Mouse (Mus musculus): ENCODE results near the gene Fndc3b. TPM values are rescaled to one million over a fixed set of nuclear protein-coding genes. Genes with fewer than 3 reads are reported as not detected.

The Fndc3b gene
- polyA plus RNA-seq, 1 experiment from 2014 or later = 10.8 TPM

DNA sequence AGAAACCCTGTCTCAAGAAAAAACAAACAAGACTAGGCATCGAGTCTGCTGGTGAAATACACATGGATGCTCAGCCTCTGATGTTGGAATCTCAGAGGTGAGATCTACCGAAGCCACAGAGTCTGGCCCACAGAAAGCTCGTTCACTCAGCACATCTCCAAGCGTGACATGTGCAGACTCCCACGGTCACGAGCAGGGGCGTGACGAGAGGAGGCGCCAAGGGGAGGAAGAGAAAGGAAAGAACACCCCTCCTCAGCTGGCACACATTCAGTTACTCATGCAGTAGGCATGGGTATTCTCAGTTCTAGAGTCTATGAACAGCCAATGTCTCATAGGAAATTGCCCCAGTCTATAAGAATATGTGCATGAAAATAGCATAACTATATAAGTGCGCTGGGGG is 199.3 kb downstream of the Fndc3b start:
- no peak overlapping the region for H3K4me3 ChIP-seq
- DNase-seq (ENCODE audit: extremely low spot score, low spot score) = no peak
- 89% methylated on average over 10 of the region's 10 CpGs for WGBS
- H3K4me1 ChIP-seq = no peaks in the 10 kb centered on the region
- no peak overlapping the region for H3K27ac ChIP-seq
- H3K27me3 ChIP-seq (ENCODE audit: poor library complexity, severe bottlenecking) = no peaks in the 10 kb centered on the region
- H3K9me3 ChIP-seq = no peaks in the 10 kb centered on the region
- peaks cover 6% of the 10 kb centered on the region; the same call in 1 of the 2 replicates for H3K36me3 ChIP-seq (replicated peaks)

DNA sequence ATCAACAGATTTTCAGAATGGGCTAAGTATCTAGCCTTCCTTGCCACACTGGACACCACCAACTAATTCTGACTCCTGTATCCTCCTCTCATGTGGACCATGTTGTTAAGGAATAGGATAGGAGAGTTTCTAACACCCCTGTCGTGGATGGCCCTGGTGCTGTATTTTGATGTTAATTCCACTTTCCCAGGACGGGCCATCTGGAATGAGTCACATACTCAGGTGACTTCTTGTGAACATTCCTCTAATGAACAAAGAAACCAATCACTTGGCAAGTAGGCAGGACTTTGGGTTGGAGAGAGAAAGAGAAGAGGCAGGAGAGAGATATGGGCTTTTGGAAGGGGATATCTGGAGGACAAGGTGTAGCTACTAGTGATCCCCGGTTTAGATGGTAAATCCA is 204.2 kb downstream of the Fndc3b start:
- no peak for DNase-seq (ENCODE audit: extremely low spot score, low spot score)
- Histone ChIP-seq H3K36me3 (replicated peaks) (peaks cover 20% of the 10 kb centered on the region), H3K9me3 (no peaks in the 10 kb centered on the region), H3K4me1 (no peaks in the 10 kb centered on the region), H3K4me3 (no peak overlapping the region), H3K27me3 (ENCODE audit: poor library complexity, severe bottlenecking) (no peaks in the 10 kb centered on the region), H3K27ac (no peak overlapping the region)
- WGBS = 93% methylated on average over 3 of the region's 3 CpGs

DNA sequence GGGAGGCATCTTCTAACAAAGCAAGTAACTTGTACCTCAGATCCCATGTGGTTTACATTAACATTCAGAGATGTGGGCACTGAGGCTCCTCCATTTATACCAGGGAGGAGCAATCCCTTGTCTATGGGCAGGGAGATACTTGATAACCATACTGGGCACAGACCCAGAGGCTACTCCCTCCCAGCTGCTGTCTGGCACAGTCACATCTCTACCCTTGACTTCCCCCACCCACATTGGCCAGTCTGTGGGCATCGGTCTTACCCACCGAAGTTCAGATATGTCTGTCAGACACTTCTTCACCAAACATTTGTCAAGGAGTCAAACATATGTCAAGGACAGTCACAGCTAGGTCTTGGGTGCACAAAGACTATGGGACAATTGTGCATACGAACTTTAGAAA is 205.5 kb downstream of the Fndc3b start:
- H3K27me3 ChIP-seq (ENCODE audit: poor library complexity, severe bottlenecking) = no peaks in the 10 kb centered on the region
- no peak overlapping the region for H3K4me3 ChIP-seq
- 92% methylated on average over 3 of the region's 3 CpGs for WGBS
- no peaks in the 10 kb centered on the region for H3K9me3 ChIP-seq
- DNase-seq (ENCODE audit: extremely low spot score, low spot score) = no peak
- peaks cover 31% of the 10 kb centered on the region for H3K36me3 ChIP-seq (replicated peaks)
- no peaks in the 10 kb centered on the region for H3K4me1 ChIP-seq
- no peak overlapping the region for H3K27ac ChIP-seq

DNA sequence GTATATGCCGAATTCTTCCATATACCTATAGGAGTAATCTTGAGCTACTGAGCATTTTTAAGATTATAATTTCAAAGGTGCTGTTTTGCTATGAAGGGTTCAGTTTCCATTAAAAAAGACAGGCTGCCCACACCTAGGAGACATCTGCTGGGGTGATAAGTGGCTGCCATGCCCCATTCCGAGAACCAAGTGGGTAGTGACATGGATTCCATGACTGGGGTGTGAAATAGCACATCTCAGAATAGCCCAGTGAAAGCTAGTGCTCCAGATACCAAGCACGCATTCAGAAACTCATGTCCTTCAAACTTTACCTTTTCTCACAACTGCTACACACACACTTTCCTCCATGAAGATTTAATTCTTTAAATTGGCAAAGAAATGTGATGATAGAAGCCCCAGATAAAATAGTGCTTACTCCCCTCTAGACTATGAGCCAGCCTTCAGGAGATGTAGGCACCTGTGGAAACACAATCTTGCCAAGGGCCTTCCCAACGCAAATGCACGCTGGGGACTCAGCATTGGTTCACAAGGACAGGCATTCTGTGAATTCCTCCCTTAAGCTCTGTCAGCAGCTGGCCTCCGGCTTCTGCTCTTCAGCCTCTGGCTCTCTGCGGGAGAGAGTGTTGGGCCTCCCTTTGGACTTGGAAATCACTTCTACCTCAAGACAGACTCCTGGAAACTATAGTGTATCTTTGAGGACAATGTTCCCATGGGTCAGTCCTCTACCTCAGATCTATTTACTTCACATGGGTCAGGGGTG is 207.6 kb downstream of the Fndc3b start:
- peaks cover 44% of the 10 kb centered on the region for H3K36me3 ChIP-seq (replicated peaks)
- no peak for DNase-seq (ENCODE audit: extremely low spot score, low spot score)
- H3K4me1 ChIP-seq = no peaks in the 10 kb centered on the region
- H3K27me3 ChIP-seq (ENCODE audit: poor library complexity, severe bottlenecking) = no peaks in the 10 kb centered on the region
- 92% methylated on average over 7 of the region's 7 CpGs for WGBS
- no peak overlapping the region for H3K4me3 ChIP-seq
- no peak overlapping the region for H3K27ac ChIP-seq
- H3K9me3 ChIP-seq = no peaks in the 10 kb centered on the region

DNA sequence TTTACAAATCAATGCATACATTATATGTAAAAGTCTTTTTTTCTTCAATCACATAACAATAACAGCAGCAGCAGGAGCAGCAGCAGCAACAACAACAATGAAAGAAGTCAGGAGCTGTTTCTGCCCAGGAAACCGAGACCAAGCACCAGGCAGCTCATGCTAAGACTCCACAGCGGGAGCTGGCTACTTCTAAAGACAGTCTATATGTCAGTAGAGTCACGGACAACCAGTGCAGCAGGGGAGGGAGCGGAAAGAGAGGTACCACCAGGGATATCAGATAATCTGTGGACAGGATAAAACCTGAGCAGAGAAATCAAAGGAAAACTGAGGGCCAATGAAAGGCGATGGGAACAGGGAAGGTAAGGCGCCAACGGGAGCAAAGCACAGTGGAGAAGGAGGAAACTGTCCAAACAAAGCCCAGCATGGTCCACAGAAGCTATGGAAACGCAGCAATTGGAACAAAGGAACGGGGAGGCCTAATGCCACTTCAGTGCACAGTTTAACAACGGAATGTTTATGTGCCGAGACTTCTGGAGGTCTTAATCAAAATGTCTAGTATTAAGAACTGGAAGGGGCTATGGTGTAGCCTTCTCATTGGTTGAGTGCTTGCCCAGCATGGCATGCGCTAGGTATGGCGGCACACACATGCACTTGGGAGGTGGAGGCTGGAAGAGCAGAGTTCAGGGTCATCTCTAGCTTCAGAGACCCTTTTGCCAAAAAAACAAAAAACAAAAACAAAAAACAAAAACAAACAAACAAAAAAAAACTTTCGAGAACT is 215.6 kb downstream of the Fndc3b start:
- peak; percentile 28 for DNase-seq (ENCODE audit: extremely low spot score, low spot score)
- Histone ChIP-seq H3K4me1 (peaks cover 11% of the 10 kb centered on the region), H3K9me3 (no peaks in the 10 kb centered on the region), H3K27me3 (ENCODE audit: poor library complexity, severe bottlenecking) (no peaks in the 10 kb centered on the region), H3K36me3 (replicated peaks) (peaks cover 37% of the 10 kb centered on the region), H3K27ac (peak overlapping the region; percentile 60), H3K4me3 (no peak overlapping the region)
- 65% methylated on average over 14 of the region's 14 CpGs for WGBS

DNA sequence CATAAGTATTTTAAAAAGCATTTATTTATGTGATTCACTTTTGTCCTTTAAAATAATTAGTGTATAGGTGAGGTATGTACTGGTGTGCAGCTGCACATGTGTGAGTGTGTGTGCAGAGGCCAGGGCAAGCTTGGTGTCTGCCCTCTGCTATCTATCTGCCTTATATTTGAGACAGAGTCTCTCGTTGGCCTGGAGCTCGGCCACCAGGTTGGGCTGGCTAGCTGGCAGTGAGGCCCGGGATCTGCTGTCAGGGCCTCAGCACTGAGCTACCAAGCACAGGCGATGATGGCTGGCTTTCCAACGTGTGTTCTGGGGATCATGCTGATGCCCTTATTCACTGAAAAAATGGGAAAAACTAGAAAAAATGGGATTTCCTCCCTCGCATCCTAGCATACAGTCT is 216.4 kb downstream of the Fndc3b start:
- no peak overlapping the region for H3K4me3 ChIP-seq
- no peaks in the 10 kb centered on the region for H3K27me3 ChIP-seq (ENCODE audit: poor library complexity, severe bottlenecking)
- DNase-seq (ENCODE audit: extremely low spot score, low spot score) = no peak
- H3K36me3 ChIP-seq (replicated peaks) = peaks cover 30% of the 10 kb centered on the region
- no peaks in the 10 kb centered on the region for H3K9me3 ChIP-seq
- H3K4me1 ChIP-seq = peaks cover 11% of the 10 kb centered on the region
- 81% methylated on average over 6 of the region's 6 CpGs for WGBS
- H3K27ac ChIP-seq = no peak overlapping the region

DNA sequence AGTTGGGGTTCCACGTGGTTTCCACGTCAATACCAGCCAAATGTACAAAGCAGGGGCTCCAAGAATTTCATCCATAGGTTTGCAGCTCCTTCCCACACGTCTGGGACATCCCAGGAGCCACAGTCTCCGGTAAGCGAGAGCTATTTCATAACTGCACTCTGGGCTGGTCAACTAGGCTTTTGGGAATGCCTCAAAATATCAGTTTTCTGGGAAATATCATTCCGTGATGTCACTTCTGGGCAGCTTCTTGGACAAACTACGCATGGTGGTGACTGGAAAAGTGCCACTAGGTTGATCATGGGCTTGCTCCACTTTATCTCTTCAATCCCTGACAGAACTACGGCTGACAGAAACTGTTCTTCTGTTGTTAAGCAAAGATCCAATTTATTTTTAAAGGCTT is 217.0 kb downstream of the Fndc3b start:
- 93% methylated on average over 8 of the region's 8 CpGs for WGBS
- Histone ChIP-seq H3K4me3 (no peak overlapping the region), H3K9me3 (no peaks in the 10 kb centered on the region), H3K27ac (no peak overlapping the region), H3K27me3 (ENCODE audit: poor library complexity, severe bottlenecking) (no peaks in the 10 kb centered on the region), H3K4me1 (peaks cover 11% of the 10 kb centered on the region), H3K36me3 (replicated peaks) (peaks cover 33% of the 10 kb centered on the region)
- no peak for DNase-seq (ENCODE audit: extremely low spot score, low spot score)

DNA sequence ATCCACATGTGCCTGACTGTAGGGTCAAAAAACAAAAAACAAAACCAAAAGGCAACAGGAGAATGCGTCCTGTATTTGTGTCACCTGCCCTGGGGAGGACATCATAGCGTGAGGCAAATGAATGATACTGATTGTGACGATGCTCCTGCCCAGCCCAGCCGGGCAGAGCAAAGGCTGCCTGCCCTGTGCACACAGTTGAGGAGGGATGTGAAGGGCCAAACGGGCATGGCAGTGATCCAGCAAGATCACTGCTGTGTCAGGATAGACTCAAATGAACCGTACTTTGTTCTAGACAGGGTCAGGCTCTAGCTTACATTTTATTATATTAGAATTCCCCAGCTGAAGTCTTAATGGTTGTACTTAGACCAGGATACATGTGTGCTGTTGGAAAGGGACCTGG is 219.3 kb downstream of the Fndc3b start:
- H3K36me3 ChIP-seq (replicated peaks) = peaks cover 30% of the 10 kb centered on the region
- peaks cover 19% of the 10 kb centered on the region for H3K4me1 ChIP-seq
- WGBS = 87% methylated on average over 6 of the region's 6 CpGs
- no peak overlapping the region for H3K4me3 ChIP-seq
- no peak for DNase-seq (ENCODE audit: extremely low spot score, low spot score)
- no peaks in the 10 kb centered on the region for H3K9me3 ChIP-seq
- no peak overlapping the region for H3K27ac ChIP-seq
- no peaks in the 10 kb centered on the region for H3K27me3 ChIP-seq (ENCODE audit: poor library complexity, severe bottlenecking)

DNA sequence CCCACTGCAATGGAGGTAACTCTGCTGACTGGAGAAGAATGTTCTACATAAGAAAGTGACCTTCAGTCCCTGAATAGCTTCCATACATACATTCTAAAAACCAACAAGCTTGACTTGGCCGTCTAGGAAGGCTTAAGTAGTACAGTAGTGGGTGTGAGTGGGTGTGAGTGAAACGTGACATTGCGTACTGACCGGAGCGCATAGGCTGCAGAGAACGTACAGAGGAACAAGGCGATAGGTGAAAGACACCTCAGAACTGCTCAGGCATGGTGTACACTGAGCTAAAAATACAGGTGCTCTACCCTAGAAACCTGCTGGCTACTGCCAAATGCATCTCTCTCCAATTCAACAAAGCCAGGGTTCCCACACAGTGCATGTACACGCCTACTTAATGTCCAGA is 219.7 kb downstream of the Fndc3b start:
- H3K36me3 ChIP-seq (replicated peaks) = peaks cover 34% of the 10 kb centered on the region
- H3K4me1 ChIP-seq = peaks cover 19% of the 10 kb centered on the region
- H3K27ac ChIP-seq = no peak overlapping the region
- WGBS = 93% methylated on average over 8 of the region's 8 CpGs
- no peaks in the 10 kb centered on the region for H3K9me3 ChIP-seq
- no peaks in the 10 kb centered on the region for H3K27me3 ChIP-seq (ENCODE audit: poor library complexity, severe bottlenecking)
- H3K4me3 ChIP-seq = no peak overlapping the region
- DNase-seq (ENCODE audit: extremely low spot score, low spot score) = no peak

DNA sequence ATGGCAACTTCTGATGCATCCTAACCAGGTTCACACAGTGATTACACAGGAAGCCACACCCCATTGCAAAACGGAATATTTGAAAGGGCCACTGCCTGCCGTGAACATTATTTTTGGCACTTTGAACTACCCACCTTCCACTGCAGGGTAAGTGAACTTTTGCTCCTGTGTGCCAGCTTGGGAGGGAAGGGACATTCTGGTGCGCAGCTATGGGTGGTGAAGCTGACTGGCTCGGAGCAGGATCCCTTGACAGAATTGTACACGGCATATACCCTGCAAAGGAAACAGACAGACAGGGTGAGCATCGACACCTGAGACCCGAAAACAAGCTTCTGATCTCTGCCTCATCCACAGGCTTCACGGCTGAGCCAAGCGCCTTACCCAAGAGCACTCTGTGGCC is 220.2 kb downstream of the Fndc3b start:
- Histone ChIP-seq H3K36me3 (replicated peaks) (peaks cover 38% of the 10 kb centered on the region), H3K27me3 (ENCODE audit: poor library complexity, severe bottlenecking) (no peaks in the 10 kb centered on the region), H3K27ac (no peak overlapping the region), H3K4me1 (peaks cover 15% of the 10 kb centered on the region), H3K4me3 (no peak overlapping the region), H3K9me3 (no peaks in the 10 kb centered on the region)
- 90% methylated on average over 9 of the region's 9 CpGs for WGBS
- DNase-seq (ENCODE audit: extremely low spot score, low spot score) = no peak

DNA sequence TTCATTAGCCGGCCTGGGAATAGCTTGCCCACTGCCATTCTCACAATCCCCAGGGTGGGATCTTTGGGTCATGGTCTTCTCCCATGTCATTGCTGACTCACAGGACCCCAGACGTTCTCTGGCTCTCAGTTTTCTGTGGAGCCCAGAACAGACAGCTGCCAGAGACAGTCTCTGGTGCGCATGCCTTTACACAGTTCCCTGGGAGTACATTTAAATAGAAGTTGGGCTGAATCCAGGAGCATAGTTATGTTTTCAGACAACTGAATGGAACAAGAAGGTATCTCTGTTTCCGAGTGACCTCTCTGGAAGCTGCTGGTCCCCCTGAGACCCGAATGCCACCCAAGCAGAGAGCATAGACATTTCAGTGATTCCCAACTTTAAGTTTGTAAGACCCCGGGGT is 221.6 kb downstream of the Fndc3b start:
- peaks cover 47% of the 10 kb centered on the region for H3K36me3 ChIP-seq (replicated peaks)
- no peak overlapping the region for H3K27ac ChIP-seq
- no peak for DNase-seq (ENCODE audit: extremely low spot score, low spot score)
- no peaks in the 10 kb centered on the region for H3K9me3 ChIP-seq
- H3K4me1 ChIP-seq = peaks cover 8% of the 10 kb centered on the region
- no peak overlapping the region for H3K4me3 ChIP-seq
- no peaks in the 10 kb centered on the region for H3K27me3 ChIP-seq (ENCODE audit: poor library complexity, severe bottlenecking)
- 92% methylated on average over 6 of the region's 6 CpGs for WGBS

DNA sequence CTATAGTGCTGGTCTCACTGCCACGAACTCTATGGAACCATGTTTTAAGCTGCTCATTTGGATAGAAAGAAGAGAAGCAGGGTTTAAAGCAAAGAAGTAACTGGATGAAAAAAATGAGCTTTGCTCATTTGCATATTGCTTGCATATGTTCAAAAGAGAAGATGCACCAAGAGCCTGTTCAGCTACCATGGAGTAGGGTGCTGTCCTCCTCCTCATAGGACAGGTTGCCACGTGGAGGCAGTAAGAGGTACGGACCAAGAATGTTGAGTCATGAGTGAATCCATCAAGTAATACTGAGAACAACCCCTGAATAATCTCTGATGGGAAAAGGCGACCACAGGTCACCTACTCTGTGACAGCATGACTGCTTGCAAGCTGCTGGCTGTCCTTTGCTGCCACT is 226.0 kb downstream of the Fndc3b start:
- no peak overlapping the region for H3K27ac ChIP-seq
- WGBS = 88% methylated on average over 4 of the region's 4 CpGs

DNA sequence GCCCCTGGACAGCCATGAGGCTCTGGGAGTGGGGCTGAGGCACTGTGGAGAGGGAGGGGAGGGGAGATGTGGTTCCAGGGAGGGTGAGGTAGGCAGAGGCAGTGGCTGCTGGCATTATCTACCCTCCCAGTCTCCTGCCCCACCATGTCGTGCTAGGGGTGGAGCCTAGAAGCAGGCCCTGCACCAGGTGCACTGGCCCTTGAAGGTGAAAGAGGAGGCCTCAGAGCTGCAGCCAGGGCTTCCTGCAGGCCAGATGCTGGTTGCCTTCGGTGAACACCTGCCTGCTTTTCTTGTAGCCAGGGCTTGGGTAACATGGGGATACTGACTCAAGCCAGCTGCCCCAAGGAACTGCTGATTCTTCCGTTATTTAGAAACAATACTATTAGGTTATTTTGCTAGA is 226.4 kb downstream of the Fndc3b start:
- H3K4me1 ChIP-seq = peaks cover 8% of the 10 kb centered on the region
- DNase-seq (ENCODE audit: extremely low spot score, low spot score) = no peak
- no peak overlapping the region for H3K27ac ChIP-seq
- no peaks in the 10 kb centered on the region for H3K9me3 ChIP-seq
- WGBS = 73% methylated on average over 3 of the region's 3 CpGs
- no peaks in the 10 kb centered on the region for H3K27me3 ChIP-seq (ENCODE audit: poor library complexity, severe bottlenecking)
- no peak overlapping the region for H3K4me3 ChIP-seq
- peaks cover 36% of the 10 kb centered on the region for H3K36me3 ChIP-seq (replicated peaks)

More for the DNA sequence above, 226.0 kb downstream of the Fndc3b start:
- DNase-seq (ENCODE audit: extremely low spot score, low spot score) = no peak
- no peaks in the 10 kb centered on the region for H3K27me3 ChIP-seq (ENCODE audit: poor library complexity, severe bottlenecking)
- H3K4me3 ChIP-seq = no peak overlapping the region
- peaks cover 37% of the 10 kb centered on the region for H3K36me3 ChIP-seq (replicated peaks)
- H3K9me3 ChIP-seq = no peaks in the 10 kb centered on the region
- H3K4me1 ChIP-seq = peaks cover 8% of the 10 kb centered on the region

Measured in forebrain, embryonic 10.5 days (tissue).